Mouse (Mus musculus) midbrain, postnatal 0 days (tissue): ENCODE measurements at regions not wholly inside any gene's neighbourhood (a gene's known extent, or its start where the extent isn't known, plus 50 kb on each side); places are given as distances from the start of the nearest gene placed in this dataset.
"Not testable (repeated sequence)": the region's sequence is repeated elsewhere in the genome, so short reads cannot be mapped to it uniquely, and the experiment has no call there.

Experiments
- ATAC-seq: fragments of 200-750 bp; cut with Nextera tagmentation; 2 replicates; pipeline ENCODE4 v1.8.0; 2017; ENCODE audit warnings: moderate number of reproducible peaks, mild to moderate bottlenecking, moderate TSS enrichment, moderate library complexity; ENCODE audit not compliant: low FRiP score
- DNase-seq: peaks from one replicate; pipeline ENCODE4 v3.0.0-alpha.2; 2015; ENCODE audit warnings: low spot score
- H3K27ac ChIP-seq: fragments of 300-500 bp; sonication (generic); 2 replicates; pipeline ENCODE4 v1.5.1; 2014; ENCODE audit warnings: low read depth, mild to moderate bottlenecking, low read length, mixed read lengths
- H3K27me3 ChIP-seq: fragments of 300-500 bp; sonication (generic); 2 replicates; pipeline ENCODE4 v1.6.1; 2014; ENCODE audit warnings: low read length, control low read depth, mixed read lengths; ENCODE audit not compliant: insufficient read depth
- H3K36me3 ChIP-seq: fragments of 300-500 bp; sonication (generic); 2 replicates; pipeline ENCODE4 v1.6.1; 2014; ENCODE audit warnings: low read length, control low read depth, mixed read lengths; ENCODE audit not compliant: insufficient read depth
- H3K4me1 ChIP-seq: fragments of 300-500 bp; sonication (generic); 2 replicates; pipeline ENCODE4 v1.6.1; 2014; ENCODE audit warnings: mild to moderate bottlenecking, control low read depth, antibody characterized with exemption, low read length, mixed read lengths; ENCODE audit not compliant: insufficient read depth
- H3K4me2 ChIP-seq: fragments of 300-500 bp; sonication (generic); 2 replicates; pipeline ENCODE4 v1.6.1; 2014; ENCODE audit warnings: low read depth, mild to moderate bottlenecking, low read length, mixed read lengths; ENCODE audit not compliant: poor library complexity, severe bottlenecking
- H3K4me3 ChIP-seq: fragments of 300-500 bp; sonication (generic); 2 replicates; pipeline ENCODE4 v1.5.1; 2014; ENCODE audit warnings: low read depth, mild to moderate bottlenecking, low read length, moderate library complexity
- H3K9ac ChIP-seq: fragments of 300-500 bp; sonication (generic); replicated peaks from 2 replicates; pipeline ENCODE4 v1.6.1; 2014; ENCODE audit warnings: mild to moderate bottlenecking, low read length, moderate library complexity, mixed read lengths; ENCODE audit not compliant: poor library complexity, severe bottlenecking
- H3K9me3 ChIP-seq: fragments of 300-500 bp; sonication (generic); 2 replicates; pipeline ENCODE4 v1.6.1; 2016; ENCODE audit warnings: low read length, control low read depth
- CTCF ChIP-seq: IDR thresholded peaks from 2 replicates; pipeline ENCODE4 v1.5.1; 2016; ENCODE audit warnings: antibody characterized with exemption, mild to moderate bottlenecking
- WGBS: fragments of 180-500 bp; shearing (Covaris S2); extraction: QIAGEN DNeasy Blood & Tissue Kit; methylation state at CpG from one replicate; pipeline ENCODE4 v1.1.7; 2014; 5-methylcytosine and 5-hydroxymethylcytosine counted together

DNA sequence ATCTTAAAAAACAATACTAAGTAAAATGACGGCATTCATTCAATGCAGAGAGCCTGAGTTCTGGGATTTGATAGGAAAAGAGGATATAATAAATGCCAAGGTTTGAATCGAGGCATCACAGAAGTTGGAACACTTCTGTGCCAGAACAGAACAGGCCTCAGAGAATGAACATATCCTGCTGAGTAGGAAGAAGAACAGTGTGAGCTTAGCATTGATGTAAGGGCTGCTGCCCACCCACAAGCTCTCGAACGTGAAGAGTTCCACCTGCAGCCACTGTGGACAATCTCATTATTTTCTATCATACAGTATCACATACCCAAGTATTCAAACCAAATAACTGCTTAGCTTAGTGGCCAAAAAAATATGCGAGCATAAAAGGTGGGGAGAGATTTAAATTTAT lies 105.9 kb upstream of the Ccnh start:
- ATAC-seq: no peak
- TF ChIP-seq CTCF: no peak
- no peaks in the 10 kb centered on the region for H3K9me3 ChIP-seq
- no peaks in the 10 kb centered on the region for H3K36me3 ChIP-seq
- no peaks in the 10 kb centered on the region for H3K4me1 ChIP-seq
- no peak overlapping the region for H3K4me2 ChIP-seq
- no peak overlapping the region for H3K9ac ChIP-seq
- H3K27ac ChIP-seq: no peak overlapping the region
- 68% methylated on average over 5 of the region's 5 CpGs for WGBS
- no peaks in the 10 kb centered on the region for H3K27me3 ChIP-seq
- no peak overlapping the region for H3K4me3 ChIP-seq
- no peak for DNase-seq

DNA sequence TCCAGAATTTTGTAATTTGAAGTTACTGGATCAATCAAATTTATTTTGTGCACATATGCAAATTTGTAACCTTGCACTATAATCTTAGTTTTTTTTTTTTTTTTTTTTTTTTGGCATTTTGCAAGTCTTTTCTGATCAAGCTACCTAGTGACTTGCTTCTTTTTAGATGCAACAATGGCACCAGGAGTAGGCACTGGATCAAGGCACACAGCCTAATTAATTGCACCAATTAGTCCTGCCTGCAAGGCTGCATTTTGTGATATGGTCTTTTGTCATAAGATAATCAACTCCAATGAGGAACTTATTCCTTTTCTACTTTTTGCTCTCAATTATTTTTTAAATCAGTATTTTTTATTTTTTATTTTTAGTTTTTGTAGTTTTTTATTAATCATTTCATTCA lies 105.5 kb upstream of the Ccnh start:
- H3K4me3 ChIP-seq: no peak overlapping the region
- ATAC-seq (no peak), DNase-seq (no peak)
- no peak for TF ChIP-seq CTCF
- H3K27ac ChIP-seq: no peak overlapping the region
- no peaks in the 10 kb centered on the region for H3K9me3 ChIP-seq
- H3K27me3 ChIP-seq: no peaks in the 10 kb centered on the region
- no peaks in the 10 kb centered on the region for H3K4me1 ChIP-seq
- H3K9ac ChIP-seq: no peak overlapping the region
- no peaks in the 10 kb centered on the region for H3K36me3 ChIP-seq
- no peak overlapping the region for H3K4me2 ChIP-seq

DNA sequence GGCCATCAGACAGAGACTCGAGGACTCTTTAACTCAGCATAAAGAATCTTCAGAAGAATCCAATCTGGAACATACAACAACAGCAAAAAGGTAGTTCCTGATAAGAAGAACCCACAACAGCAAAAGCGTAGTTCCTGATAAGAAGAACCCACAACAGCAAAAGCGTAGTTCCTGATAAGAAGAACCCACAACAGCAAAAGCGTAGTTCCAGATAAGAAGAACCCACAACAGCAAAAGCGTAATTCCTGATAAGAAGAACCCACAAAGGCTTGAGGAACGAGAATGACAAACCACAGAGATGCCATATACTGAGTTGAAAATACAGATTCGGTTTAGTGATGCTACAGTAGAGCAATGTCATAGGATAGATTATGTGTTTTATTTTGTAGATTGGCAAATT lies 93.0 kb upstream of the Ccnh start:
- ATAC-seq (no peak), DNase-seq (no peak)
- H3K36me3 ChIP-seq: no peaks in the 10 kb centered on the region
- no peak overlapping the region for H3K27ac ChIP-seq
- no peak overlapping the region for H3K4me2 ChIP-seq
- H3K9me3 ChIP-seq: 0 out of 2 replicates have a peak, but pooled peaks cover 2% of the 10 kb centered on the region
- no peaks in the 10 kb centered on the region for H3K4me1 ChIP-seq
- H3K9ac ChIP-seq: no peak overlapping the region
- no peak overlapping the region for H3K4me3 ChIP-seq
- WGBS: 91% methylated on average over 7 of the region's 7 CpGs
- no peak for TF ChIP-seq CTCF
- H3K27me3 ChIP-seq: no peaks in the 10 kb centered on the region

DNA sequence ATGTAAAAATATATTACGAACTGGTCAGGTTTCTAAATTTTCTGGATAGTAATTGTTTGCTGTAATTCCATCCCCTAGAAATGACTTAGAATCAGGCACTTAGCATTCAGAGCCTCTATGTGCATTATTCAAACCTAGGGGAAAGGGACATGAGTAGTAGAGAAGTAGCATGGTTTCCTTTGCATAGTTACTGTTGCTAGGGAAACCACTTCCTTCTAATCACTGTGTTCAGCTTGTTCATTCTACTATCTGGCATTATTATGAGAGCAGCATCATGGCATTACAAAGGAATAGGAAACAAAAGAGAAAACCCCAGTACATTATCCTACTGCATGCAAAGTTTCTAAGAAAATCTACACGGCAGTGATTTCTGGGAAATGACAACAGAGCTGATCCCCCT lies 65.9 kb upstream of the Ccnh start:
- H3K4me2 ChIP-seq: no peak overlapping the region
- H3K4me1 ChIP-seq: no peaks in the 10 kb centered on the region
- H3K27me3 ChIP-seq: no peaks in the 10 kb centered on the region
- H3K4me3 ChIP-seq: no peak overlapping the region
- 0 out of 2 replicates have a peak overlapping the region, but pooled peaks have one; percentile 32 for H3K27ac ChIP-seq
- no peaks in the 10 kb centered on the region for H3K36me3 ChIP-seq
- H3K9me3 ChIP-seq: no peaks in the 10 kb centered on the region
- no peak for TF ChIP-seq CTCF
- DNase-seq: peak; percentile 31
- ATAC-seq: no peak
- WGBS: 40% methylated on average over 2 of the region's 2 CpGs
- no peak overlapping the region for H3K9ac ChIP-seq

DNA sequence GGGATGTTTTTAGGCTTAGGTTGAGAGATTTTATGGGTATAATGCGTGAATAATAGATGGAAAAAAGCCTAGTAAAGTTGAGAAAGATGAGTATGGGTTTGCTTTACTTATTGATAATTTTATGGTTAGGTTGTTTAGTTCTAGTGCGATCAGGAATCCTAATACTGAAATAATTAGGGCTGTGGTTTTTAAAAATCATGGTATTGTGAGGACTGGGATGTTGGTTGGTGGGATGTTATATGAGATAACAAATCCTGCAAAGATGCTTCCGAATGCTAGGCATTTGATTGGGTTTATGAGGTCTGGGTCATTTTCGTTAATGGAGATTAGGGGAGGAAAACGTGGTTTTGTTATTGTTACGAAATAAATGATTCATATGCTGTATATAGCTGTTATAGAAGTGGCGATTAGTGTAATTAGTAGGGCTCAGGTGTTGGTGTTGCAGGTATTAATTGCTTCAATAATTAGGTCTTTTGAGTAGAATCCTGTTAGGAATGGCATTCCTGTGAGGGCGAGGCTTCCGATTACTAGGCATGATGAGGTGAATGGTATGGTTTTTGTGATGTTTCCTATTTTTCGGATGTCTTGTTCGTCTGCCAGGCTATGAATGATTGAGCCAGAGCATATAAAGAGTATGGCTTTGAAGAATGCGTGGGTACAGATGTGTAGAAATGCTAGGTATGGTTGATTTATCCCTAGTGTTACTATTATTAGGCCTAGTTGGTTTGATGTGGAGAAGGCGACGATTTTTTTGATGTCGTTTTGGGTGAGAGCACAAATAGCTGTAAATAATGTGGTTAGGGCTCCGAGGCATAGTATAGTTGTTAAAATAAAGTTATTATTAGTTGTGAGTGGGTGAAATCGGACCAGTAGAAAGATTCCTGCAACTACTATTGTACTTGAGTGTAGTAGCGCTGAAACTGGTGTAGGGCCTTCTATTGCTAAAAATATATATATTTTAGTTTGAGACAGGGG lies 62.3 kb upstream of the Ccnh start:
- DNase-seq, H3K4me3 ChIP-seq, H3K36me3 ChIP-seq, H3K4me2 ChIP-seq, H3K27ac ChIP-seq, H3K4me1 ChIP-seq, H3K9me3 ChIP-seq, H3K27me3 ChIP-seq, H3K9ac ChIP-seq: not testable (repeated sequence)
- peak; percentile 100 for ATAC-seq
- WGBS: 91% methylated on average over 18 of the region's 18 CpGs

DNA sequence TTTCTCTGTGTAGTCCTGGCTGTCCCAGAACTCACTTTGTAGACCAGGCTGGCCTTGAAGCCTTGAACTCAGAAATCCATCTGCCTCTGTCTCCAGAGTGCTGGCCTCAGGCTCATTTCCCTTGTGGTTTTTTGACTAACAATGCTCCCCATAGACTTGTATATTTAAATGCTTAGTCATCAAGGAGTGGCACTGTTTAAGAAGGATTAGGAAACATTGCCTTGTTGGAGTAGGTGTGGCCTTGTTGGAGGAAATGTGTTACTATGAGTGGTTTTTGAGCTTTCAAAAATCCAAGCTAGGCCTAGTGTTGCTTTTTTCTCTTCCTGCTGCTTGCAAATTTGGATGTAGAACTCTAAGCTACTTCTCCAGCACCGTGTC lies 61.7 kb upstream of the Ccnh start:
- no peaks in the 10 kb centered on the region for H3K9me3 ChIP-seq
- H3K4me3 ChIP-seq: no peak overlapping the region
- no peak overlapping the region for H3K27ac ChIP-seq
- no peak for ATAC-seq
- H3K27me3 ChIP-seq: no peaks in the 10 kb centered on the region
- WGBS: 58% methylated on average over 1 of the region's 1 CpGs
- H3K36me3 ChIP-seq: no peaks in the 10 kb centered on the region
- no peak overlapping the region for H3K9ac ChIP-seq
- TF ChIP-seq CTCF: no peak
- no peak overlapping the region for H3K4me2 ChIP-seq
- H3K4me1 ChIP-seq: no peaks in the 10 kb centered on the region
- no peak for DNase-seq
